Mouse (Mus musculus) megakaryocyte, adult 5-6 weeks (primary cell): ENCODE measurements around the gene Olfr1247. TPM values are rescaled to one million over a fixed set of nuclear protein-coding genes. Genes with fewer than 3 reads are reported as not detected.
"Not testable (repeated sequence)": the region's sequence is repeated elsewhere in the genome, so short reads cannot be mapped to it uniquely, and the experiment has no call there.

Source experiments
- ATAC-seq: 2 replicates; pipeline ENCODE4 v1.8.0; 2016; ENCODE audit warnings: mild to moderate bottlenecking, inconsistent platforms; ENCODE audit not compliant: poor library complexity, severe bottlenecking
- total RNA-seq, 2 experiments: library from RNA; stranded (forward) in 1 of 2; stranded (reverse) in 1 of 2; fragments of 153-499, 151-499 nt in 1 of 2; fragments of 221-1000, 200-1000 nt in 1 of 2; gene quantifications; 2 replicates each; pipeline versions ENCODE4 v1.2.3 to v1.2.4; 2015 to 2017

Gene Olfr1247
- total RNA-seq (2015) (not detected in 2 replicates), total RNA-seq (2017) (not detected in 2 replicates)

GRCm38 (mm10) chr2:89614030-89614429 lies at the start of gene Olfr1247:
TSS of gene Olfr1247 (minus strand) at chr2:89614130.
- no peak for ATAC-seq

GRCm38 (mm10) chr2:89661367-89661766 lies 47.4 kb upstream of the Olfr1247 start, which contains the start of gene Olfr1250:
TSS of gene Olfr1250 (minus strand) at chr2:89661467.
- no peak for ATAC-seq

GRCm38 (mm10) chr2:89634883-89635282 lies 21.0 kb upstream of the Olfr1247 start, which contains the start of gene Olfr1249:
TSS of gene Olfr1249 (minus strand) at chr2:89634983.
- no peak for ATAC-seq

- ATAC-seq: not testable (repeated sequence)
These were observed 4.2 kb upstream of the Olfr1247 start, which contains the start of gene Olfr1248 for GRCm38 (mm10) chr2:89618145-89618544. TSS of gene Olfr1248 (minus strand) at chr2:89618245.

GRCm38 (mm10) chr2:89593057-89593456 lies 20.9 kb downstream of the Olfr1247 start, which contains the start of gene Olfr1246:
TSS of gene Olfr1246 (minus strand) at chr2:89593157.
- no peak for ATAC-seq

DNA sequence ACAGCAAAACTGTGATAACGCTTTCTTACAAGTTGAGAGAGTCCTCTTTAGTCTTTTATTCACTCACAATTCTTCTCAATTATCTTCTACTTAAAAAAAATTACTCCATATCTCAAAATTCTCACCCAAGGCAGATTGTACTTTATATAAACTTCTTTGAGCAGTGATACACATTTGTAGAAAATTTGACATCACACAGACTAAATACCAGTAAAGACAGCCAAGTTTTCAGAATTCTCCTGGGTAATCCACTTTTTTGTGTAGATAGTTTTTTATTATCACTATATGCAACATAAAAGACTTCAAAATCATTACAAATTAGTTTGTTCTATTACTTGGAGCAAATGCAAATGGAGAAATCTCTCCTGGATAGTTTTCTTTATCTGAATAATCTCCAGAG lies 35.6 kb downstream of the Olfr1247 start, which contains the start of gene Olfr1245:
Gene Olfr1245, minus strand, starts transcription at position 101 of the 400 bp plus-strand sequence.
- ATAC-seq: no peak

GRCm38 (mm10) chr2:89562706-89563105 lies 51.2 kb downstream of the Olfr1247 start:
- ATAC-seq: not testable (repeated sequence)

Other genes starting within 250 kb of the Olfr1247 start
- not detected in 2 replicates for gene Olfr1234, start 249.3 kb downstream of the Olfr1247 start, total RNA-seq (2015)
- not detected in 2 replicates for gene Olfr1234, start 249.3 kb downstream of the Olfr1247 start, total RNA-seq (2017)
- gene Olfr1238, start 204.5 kb downstream of the Olfr1247 start, total RNA-seq (2015): not detected in 2 replicates
- gene Olfr1238, start 204.5 kb downstream of the Olfr1247 start, total RNA-seq (2017): 0.04 TPM in 1 of 2 replicates, not detected in the other
- gene Olfr1239, start 193.7 kb downstream of the Olfr1247 start, total RNA-seq (2015): not detected in 2 replicates
- not detected in 2 replicates for gene Olfr1239, start 193.7 kb downstream of the Olfr1247 start, total RNA-seq (2017)
- not detected in 2 replicates for gene Olfr1240, start 171.1 kb downstream of the Olfr1247 start, total RNA-seq (2015)
- gene Olfr1240, start 171.1 kb downstream of the Olfr1247 start, total RNA-seq (2017): not detected in 2 replicates
- not detected in 2 replicates for gene Olfr1241, start 127.0 kb downstream of the Olfr1247 start, total RNA-seq (2015)
- not detected in 2 replicates for gene Olfr1241, start 127.0 kb downstream of the Olfr1247 start, total RNA-seq (2017)
- not detected in 2 replicates for gene Olfr1242, start 115.8 kb downstream of the Olfr1247 start, total RNA-seq (2015)
- gene Olfr1242, start 115.8 kb downstream of the Olfr1247 start, total RNA-seq (2017): not detected in 2 replicates
- not detected in 2 replicates for gene Olfr1243, start 82.6 kb downstream of the Olfr1247 start, total RNA-seq (2015)
- not detected in 2 replicates for gene Olfr1243, start 82.6 kb downstream of the Olfr1247 start, total RNA-seq (2017)
- gene Olfr1245, start 35.7 kb downstream of the Olfr1247 start, total RNA-seq (2015): not detected in 2 replicates
- not detected in 2 replicates for gene Olfr1245, start 35.7 kb downstream of the Olfr1247 start, total RNA-seq (2017)
- gene Olfr1246, start 21.0 kb downstream of the Olfr1247 start, total RNA-seq (2015): not detected in 2 replicates
- not detected in 2 replicates for gene Olfr1246, start 21.0 kb downstream of the Olfr1247 start, total RNA-seq (2017)
- not detected in 2 replicates for gene Olfr1248, start 4.1 kb upstream of the Olfr1247 start, total RNA-seq (2015)
- gene Olfr1248, start 4.1 kb upstream of the Olfr1247 start, total RNA-seq (2017): not detected in 2 replicates
- not detected in 2 replicates for gene Olfr1249, start 20.9 kb upstream of the Olfr1247 start, total RNA-seq (2015)
- not detected in 2 replicates for gene Olfr1249, start 20.9 kb upstream of the Olfr1247 start, total RNA-seq (2017)
- not detected in 2 replicates for gene Olfr1250, start 47.3 kb upstream of the Olfr1247 start, total RNA-seq (2015)
- gene Olfr1250, start 47.3 kb upstream of the Olfr1247 start, total RNA-seq (2017): not detected in 2 replicates
- not detected in 2 replicates for gene Olfr1251, start 57.8 kb upstream of the Olfr1247 start, total RNA-seq (2015)
- not detected in 2 replicates for gene Olfr1251, start 57.8 kb upstream of the Olfr1247 start, total RNA-seq (2017)
- not detected in 2 replicates for gene Olfr1252, start 110.9 kb upstream of the Olfr1247 start, total RNA-seq (2015)
- not detected in 2 replicates for gene Olfr1252, start 110.9 kb upstream of the Olfr1247 start, total RNA-seq (2017)
- not detected in 2 replicates for gene Olfr1253, start 143.0 kb upstream of the Olfr1247 start, total RNA-seq (2015)
- not detected in 2 replicates for gene Olfr1253, start 143.0 kb upstream of the Olfr1247 start, total RNA-seq (2017)
- gene Olfr1254, start 179.5 kb upstream of the Olfr1247 start, total RNA-seq (2015): not detected in 2 replicates
- gene Olfr1254, start 179.5 kb upstream of the Olfr1247 start, total RNA-seq (2017): not detected in 2 replicates
- not detected in 2 replicates for gene Olfr1255, start 197.9 kb upstream of the Olfr1247 start, total RNA-seq (2015)
- gene Olfr1255, start 197.9 kb upstream of the Olfr1247 start, total RNA-seq (2017): not detected in 2 replicates
- gene Olfr1256, start 227.4 kb upstream of the Olfr1247 start, total RNA-seq (2015): not detected in 2 replicates
- gene Olfr1256, start 227.4 kb upstream of the Olfr1247 start, total RNA-seq (2017): not detected in 2 replicates
- not detected in 2 replicates for gene Olfr48, start 234.1 kb upstream of the Olfr1247 start, total RNA-seq (2015)
- not detected in 2 replicates for gene Olfr48, start 234.1 kb upstream of the Olfr1247 start, total RNA-seq (2017)